Mouse (Mus musculus): ENCODE results near the gene Vmn1r55. TPM values are rescaled to one million over a fixed set of nuclear protein-coding genes. Genes with fewer than 3 reads are reported as not detected.

The Vmn1r55 gene
- 0.02 TPM in 2 replicates for polyA plus RNA-seq (2012; ENCODE audit: low replicate concordance)

GRCm38 (mm10) chr7:5149570-5149969, at the start of gene Vmn1r55:
Vmn1r55 (minus strand) TSS chr7:5149670.

GRCm38 (mm10) chr7:5196647-5197046, 47.2 kb upstream of the Vmn1r55 start, which contains the start of gene Vmn1r56:
Vmn1r56 (minus strand) TSS chr7:5196747.

GRCm38 (mm10) chr7:5125549-5126406, 23.7 kb downstream of the Vmn1r55 start, which contains the start of gene Rasl2-9:
Rasl2-9 (minus strand) TSS chr7:5125950.

GRCm38 (mm10) chr7:5116850-5117249, 32.6 kb downstream of the Vmn1r55 start, which contains the start of gene Rfpl4:
Rfpl4 (minus strand) TSS chr7:5116950.

GRCm38 (mm10) chr7:5080010-5080751, 69.3 kb downstream of the Vmn1r55 start, which contains the start of gene Epn1:
Epn1 (plus strand) TSS chr7:5080235.

Other genes with a start within 250 kb of the Vmn1r55 start
- 0.27 TPM in 1 of 2 replicates, not detected in the other for gene Gm36210, start 243.2 kb downstream of the Vmn1r55 start, polyA plus RNA-seq (2012; ENCODE audit: low replicate concordance)
- gene Zfp628, start 234.5 kb downstream of the Vmn1r55 start, polyA plus RNA-seq (2012; ENCODE audit: low replicate concordance), result 71.6 and 77.8 TPM in 2 replicates
- gene Nat14, start 227.6 kb downstream of the Vmn1r55 start, polyA plus RNA-seq (2012; ENCODE audit: low replicate concordance), result 2.4 and 2.5 TPM in 2 replicates
- gene Ssc5d, start 223.9 kb downstream of the Vmn1r55 start, polyA plus RNA-seq (2012; ENCODE audit: low replicate concordance), result 0.38 and 0.55 TPM in 2 replicates
- 0.20 and 0.42 TPM in 2 replicates for gene Sbk2, start 185.3 kb downstream of the Vmn1r55 start, polyA plus RNA-seq (2012; ENCODE audit: low replicate concordance)
- not detected in 2 replicates for gene Sbk3, start 178.5 kb downstream of the Vmn1r55 start, polyA plus RNA-seq (2012; ENCODE audit: low replicate concordance)
- gene Zfp579, start 153.5 kb downstream of the Vmn1r55 start, polyA plus RNA-seq (2012; ENCODE audit: low replicate concordance), result 12.4 and 20.9 TPM in 2 replicates
- 84.6 and 112 TPM in 2 replicates for gene Zfp524, start 135.3 kb downstream of the Vmn1r55 start, polyA plus RNA-seq (2012; ENCODE audit: low replicate concordance)
- gene Fiz1, start 135.0 kb downstream of the Vmn1r55 start, polyA plus RNA-seq (2012; ENCODE audit: low replicate concordance), result 21.6 and 58.9 TPM in 2 replicates
- gene Gm44973, start 134.2 kb downstream of the Vmn1r55 start, polyA plus RNA-seq (2012; ENCODE audit: low replicate concordance), result 33.3 TPM in 1 of 2 replicates, not detected in the other
- 98.5 and 146 TPM in 2 replicates for gene Zfp865, start 129.3 kb downstream of the Vmn1r55 start, polyA plus RNA-seq (2012; ENCODE audit: low replicate concordance)
- gene Ccdc106, start 129.1 kb downstream of the Vmn1r55 start, polyA plus RNA-seq (2012; ENCODE audit: low replicate concordance), result 0.44 and 1.1 TPM in 2 replicates
- gene 4632433K11Rik, start 115.6 kb downstream of the Vmn1r55 start, polyA plus RNA-seq (2012; ENCODE audit: low replicate concordance), result not detected in 2 replicates
- gene Zfp784, start 111.2 kb downstream of the Vmn1r55 start, polyA plus RNA-seq (2012; ENCODE audit: low replicate concordance), result 2.2 and 2.8 TPM in 2 replicates
- gene Zfp580, start 98.1 kb downstream of the Vmn1r55 start, polyA plus RNA-seq (2012; ENCODE audit: low replicate concordance), result 8.1 and 27.6 TPM in 2 replicates
- 584 and 990 TPM in 2 replicates for gene U2af2, start 87.5 kb downstream of the Vmn1r55 start, polyA plus RNA-seq (2012; ENCODE audit: low replicate concordance)
- gene Epn1, start 69.4 kb downstream of the Vmn1r55 start, polyA plus RNA-seq (2012; ENCODE audit: low replicate concordance), result 1,843 and 1,854 TPM in 2 replicates
- not detected in 2 replicates for gene Rfpl4, start 32.7 kb downstream of the Vmn1r55 start, polyA plus RNA-seq (2012; ENCODE audit: low replicate concordance)
- gene Rasl2-9, start 23.7 kb downstream of the Vmn1r55 start, polyA plus RNA-seq (2012; ENCODE audit: low replicate concordance), result not detected in 2 replicates
- 0.22 TPM in 1 of 2 replicates, not detected in the other for gene Vmn1r56, start 47.1 kb upstream of the Vmn1r55 start, polyA plus RNA-seq (2012; ENCODE audit: low replicate concordance)
- gene Vmn1r57, start 68.8 kb upstream of the Vmn1r55 start, polyA plus RNA-seq (2012; ENCODE audit: low replicate concordance), result not detected in 2 replicates
- not detected in 2 replicates for gene Gm5065, start 200.9 kb upstream of the Vmn1r55 start, polyA plus RNA-seq (2012; ENCODE audit: low replicate concordance)
- not detected in 2 replicates for gene Nlrp2, start 201.4 kb upstream of the Vmn1r55 start, polyA plus RNA-seq (2012; ENCODE audit: low replicate concordance)